ENCODE assay signal across 7 mouse cellular contexts in the genomic region with DNA sequence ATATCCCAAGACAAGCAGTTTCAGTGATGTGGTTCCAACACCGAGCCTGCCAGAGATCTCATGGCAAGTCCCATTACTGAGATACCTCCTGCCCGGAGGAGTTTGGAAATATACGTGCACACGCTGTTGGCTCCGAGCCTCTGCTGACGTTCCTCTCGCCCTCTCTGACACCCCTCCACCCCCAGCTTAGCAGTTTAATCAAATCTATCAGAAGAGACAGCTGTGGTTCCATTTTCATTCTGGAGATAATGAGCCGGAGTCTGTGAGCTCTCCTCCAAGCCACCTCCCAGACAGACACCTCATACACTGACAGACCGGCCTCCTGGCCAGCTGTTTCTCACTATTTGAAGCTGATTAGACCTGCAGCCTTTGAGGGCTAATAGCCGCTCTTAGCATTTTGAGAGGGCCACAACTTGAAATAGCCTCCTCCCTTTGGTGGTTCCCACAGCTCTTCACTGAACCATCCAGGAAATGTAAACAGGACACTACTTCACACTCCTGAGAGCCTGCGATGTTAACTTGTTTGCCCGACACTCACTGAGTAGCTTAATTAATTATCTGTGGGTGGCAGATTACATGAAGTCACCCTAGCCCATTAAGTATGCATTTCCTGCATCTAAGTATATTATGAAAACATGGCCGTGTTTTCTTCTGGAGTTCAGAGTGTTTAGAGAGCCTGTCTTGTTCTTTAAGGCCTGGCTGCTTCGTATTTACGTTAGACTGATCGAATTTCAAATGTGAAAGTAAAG.
DNase-seq lines count a peak whose midpoint lies in the region; ATAC-seq lines count a peak whose summit lies in the region.

No protein-coding gene starts in this region.

- peak overlapping the region; percentile 58 for H3K27ac ChIP-seq in neural tube, embryonic 11.5 days (ENCODE audit: low read depth, low read length)
- H3K27ac ChIP-seq in liver, embryonic 11.5 days (ENCODE audit: low read depth, low read length), result no peak overlapping the region; the same call in 1 of the 2 replicates

- no peak overlapping the region for H3K9ac ChIP-seq in neural tube, embryonic 11.5 days (ENCODE audit: low read length)
- H3K9ac ChIP-seq in liver, embryonic 11.5 days (ENCODE audit: low read depth, low read length), result no peak overlapping the region

- H3K4me2 ChIP-seq in neural tube, embryonic 11.5 days (ENCODE audit: low read depth), result peak overlapping the region; percentile 19
- peak overlapping the region; percentile 59 for H3K4me2 ChIP-seq in liver, embryonic 11.5 days

- peaks cover 9% of the 10 kb centered on the region for H3K4me1 ChIP-seq in neural tube, embryonic 11.5 days (ENCODE audit: control insufficient read depth, insufficient read depth, low read length)
- peaks cover 11% of the 10 kb centered on the region for H3K4me1 ChIP-seq in liver, embryonic 11.5 days (replicated peaks; ENCODE audit: control insufficient read depth, insufficient read depth, low read length)

- H3K9me3 ChIP-seq in neural tube, embryonic 11.5 days (ENCODE audit: control insufficient read depth, low read length), result no peaks in the 10 kb centered on the region
- no peaks in the 10 kb centered on the region; the same call in 1 of the 2 replicates for H3K9me3 ChIP-seq in liver, embryonic 11.5 days (ENCODE audit: control insufficient read depth, low read length)

- DNase-seq in neural tube, embryonic 11.5 days (ENCODE audit: low spot score), result peak; percentile 26
- no peak for DNase-seq in neural tube, embryonic 10.5 days (ENCODE audit: extremely low spot score, low spot score)
- peak; percentile 23 for DNase-seq in gonadal fat pad, adult 2 months (ENCODE audit: low read depth)
- DNase-seq in liver, embryonic 11.5 days (ENCODE audit: low spot score), result no peak
- DNase-seq in retina, postnatal 7 days (ENCODE audit: low read depth, low spot score), result peak; percentile 16
- DNase-seq in layer of hippocampus, adult 9-10 months (ENCODE audit: low spot score), result no peak

- ATAC-seq in neural tube, embryonic 11.5 days (ENCODE audit: insufficient read depth, low FRiP score, low TSS enrichment), result 0 out of 2 replicates have a peak, but pooled peaks have one; percentile 11
- ATAC-seq in liver, embryonic 11.5 days (replicated peaks; ENCODE audit: low FRiP score), result peak; percentile 60
- no peak for ATAC-seq in erythroblast, adult 5-6 weeks (replicated peaks; ENCODE audit: low FRiP score, poor library complexity, severe bottlenecking)

- 18% methylated on average over 16 of the region's 16 CpGs for WGBS in neural tube, embryonic 11.5 days
- 12% methylated on average over 16 of the region's 16 CpGs for WGBS in liver, embryonic 11.5 days

- no peak overlapping the region for H3K4me3 ChIP-seq in neural tube, embryonic 11.5 days (ENCODE audit: low read depth, low read length)
- H3K4me3 ChIP-seq in liver, embryonic 11.5 days (ENCODE audit: low read depth, low read length), result no peak overlapping the region

- no peaks in the 10 kb centered on the region for H3K27me3 ChIP-seq in neural tube, embryonic 11.5 days (ENCODE audit: control insufficient read depth, insufficient read depth, low read length)
- no peaks in the 10 kb centered on the region for H3K27me3 ChIP-seq in liver, embryonic 11.5 days (replicated peaks; ENCODE audit: control insufficient read depth, insufficient read depth, low read length)

- no peaks in the 10 kb centered on the region for H3K36me3 ChIP-seq in neural tube, embryonic 11.5 days (ENCODE audit: control insufficient read depth, insufficient read depth, low read length)
- no peaks in the 10 kb centered on the region for H3K36me3 ChIP-seq in liver, embryonic 11.5 days (ENCODE audit: control insufficient read depth, insufficient read depth, low read length)

Comparison
In these comparisons a context has a peak if more than half of its experiments do, and no peak if none do; other contexts are left out.
1. DNase-seq: peak in neural tube, embryonic 11.5 days (single experiment), gonadal fat pad, adult 2 months (single experiment) and retina, postnatal 7 days (single experiment); none in neural tube, embryonic 10.5 days (single experiment), liver, embryonic 11.5 days (single experiment) and layer of hippocampus, adult 9-10 months (single experiment).